Mouse (Mus musculus) left cerebral cortex, adult 18-20 months (tissue): ENCODE data around the gene Gm28053. TPM values are rescaled to one million over a fixed set of nuclear protein-coding genes. Genes with fewer than 3 reads are reported as not detected.

Source experiments
- DNase-seq, 2 experiments: peaks; one replicate each; pipeline ENCODE4 v3.0.0; 2021 to 2022; ENCODE audit warnings: low spot score in 2 of 2, mixed read lengths in 1 of 2
- total RNA-seq, 2 experiments: library from RNA; stranded (reverse); gene quantifications; 2 replicates each; pipeline ENCODE4 v1.2.3; 2021

The Gm28053 gene
- total RNA-seq, 2 experiments from 2014 or later, result 2.3 TPM; not detected in 1

DNA sequence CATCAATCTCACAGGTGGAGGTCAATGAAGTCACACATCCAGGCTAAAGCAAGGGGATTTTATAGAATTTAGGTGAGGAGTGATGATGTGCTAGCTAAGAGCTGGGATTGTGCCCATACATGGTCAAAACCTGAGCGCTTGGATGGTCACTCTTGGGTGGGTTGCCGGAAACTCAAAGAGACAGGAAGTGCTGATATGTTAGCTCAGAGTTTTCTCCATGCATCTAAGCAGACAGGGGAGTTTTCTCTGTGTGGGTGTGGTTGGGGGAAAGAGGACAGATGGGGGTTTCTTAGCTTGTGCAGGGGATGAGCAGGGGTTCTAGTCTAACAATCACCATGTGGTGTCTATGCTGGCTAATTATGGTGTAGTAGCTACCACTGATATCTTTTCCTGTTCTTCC lies 29.1 kb upstream of the Gm28053 start:
- DNase-seq, result no peak

DNA sequence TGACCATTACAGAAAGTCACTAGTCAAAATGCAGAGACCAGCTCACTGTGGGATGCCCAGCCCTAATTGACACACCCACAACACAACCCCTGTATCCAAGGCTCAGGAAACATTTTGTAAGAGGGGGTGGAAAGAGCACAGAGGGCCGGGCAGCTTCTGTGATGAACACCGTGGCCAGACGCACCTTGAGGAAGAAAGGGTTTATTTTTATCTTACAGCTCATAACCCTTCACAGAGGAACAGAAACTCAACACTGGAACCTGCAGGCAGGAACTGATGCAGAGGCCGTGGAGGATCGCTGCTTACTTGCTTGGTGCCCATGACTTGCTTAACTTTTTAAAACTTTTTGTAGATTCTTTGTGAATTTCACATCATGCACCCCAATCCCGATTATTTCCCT lies 25.4 kb upstream of the Gm28053 start:
- no peak for DNase-seq

DNA sequence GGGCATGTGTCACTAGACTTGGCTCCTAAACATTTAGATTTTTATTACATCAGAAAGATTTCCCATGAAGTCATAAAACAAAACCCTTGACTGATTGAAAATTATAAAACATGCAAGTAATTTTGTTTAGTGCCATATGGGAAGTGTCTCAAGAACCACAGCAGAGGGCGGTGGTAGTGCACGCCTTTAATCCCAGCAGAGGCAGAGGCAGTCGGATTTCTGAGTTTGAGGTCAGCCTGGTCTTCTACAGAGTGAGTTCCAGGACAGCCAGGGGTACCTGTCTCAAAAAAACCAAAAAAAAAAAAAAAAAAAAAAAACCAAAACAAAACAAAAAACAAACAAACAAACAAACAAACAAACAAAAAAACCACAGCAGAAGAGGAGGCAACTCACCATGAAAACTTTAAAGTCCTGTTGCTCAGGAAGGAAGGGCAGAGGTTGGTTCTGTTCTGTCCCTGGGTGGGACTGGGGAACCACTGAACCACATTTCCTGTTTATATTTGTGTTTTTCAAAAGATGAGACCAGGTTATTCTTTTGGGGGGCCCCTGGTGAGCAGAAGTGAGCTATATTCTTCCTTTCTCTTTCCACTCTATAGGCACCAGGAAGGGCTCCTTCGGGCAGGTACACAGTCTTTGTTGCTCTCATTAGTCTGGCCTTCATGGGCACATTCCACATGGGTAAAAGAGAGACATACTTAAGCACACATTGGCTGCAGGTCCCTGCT lies 21.4 kb upstream of the Gm28053 start:
- no peak for DNase-seq

DNA sequence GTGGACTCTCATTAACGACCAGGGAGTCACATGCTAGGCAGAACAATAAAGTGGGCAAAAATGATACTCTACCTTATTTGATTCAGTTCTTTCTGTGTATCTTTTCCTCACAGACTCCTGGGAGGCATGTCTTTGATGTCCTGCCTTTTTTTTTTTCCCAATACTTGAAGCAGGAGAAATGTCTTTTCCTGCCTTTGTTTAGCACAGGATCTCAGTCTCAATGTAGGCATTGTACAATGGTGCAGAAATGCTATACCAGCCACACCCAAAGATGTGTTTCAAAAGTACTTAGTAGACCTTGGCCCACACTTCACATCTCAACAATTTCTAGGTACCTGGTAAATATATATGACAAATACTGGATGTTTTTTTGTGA lies 20.9 kb upstream of the Gm28053 start:
- no peak for DNase-seq

DNA sequence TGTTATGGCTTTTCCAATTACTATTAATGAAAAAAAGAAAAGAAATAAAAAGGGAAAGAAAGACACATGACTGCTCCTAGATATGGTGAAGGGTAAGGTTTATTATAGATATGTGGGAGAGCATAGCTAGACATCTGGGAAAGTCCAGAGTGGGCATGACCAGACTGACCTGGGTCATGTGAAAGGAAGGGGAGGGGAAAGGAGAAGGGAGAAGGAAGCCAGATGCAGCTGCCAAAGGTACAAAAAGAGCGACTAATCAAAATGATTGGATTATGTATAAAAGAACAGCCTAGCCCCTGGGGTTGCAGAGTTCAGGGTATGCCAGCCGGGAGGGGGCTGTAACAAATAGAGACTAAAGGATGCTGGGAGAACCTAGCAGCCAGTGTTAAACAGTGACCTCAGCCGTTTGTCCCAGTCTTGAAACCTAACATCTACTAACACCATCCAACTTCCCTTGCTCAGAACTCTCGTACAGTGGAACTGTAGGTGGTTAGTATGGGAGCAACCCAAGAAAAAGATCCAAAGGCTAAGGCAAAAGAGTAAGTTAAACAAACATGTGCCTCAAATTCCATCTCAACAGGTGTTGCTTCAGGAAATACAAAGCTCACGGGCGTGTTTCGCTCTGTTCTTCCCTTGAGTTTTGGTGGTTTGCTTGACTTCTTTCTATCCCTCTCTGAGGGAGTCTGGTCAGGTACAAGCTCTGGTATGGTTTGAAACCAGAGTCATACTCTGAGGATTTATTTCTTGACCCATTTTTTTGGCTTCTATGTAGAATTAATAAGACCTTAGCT lies 20.1 kb upstream of the Gm28053 start:
- no peak for DNase-seq

DNA sequence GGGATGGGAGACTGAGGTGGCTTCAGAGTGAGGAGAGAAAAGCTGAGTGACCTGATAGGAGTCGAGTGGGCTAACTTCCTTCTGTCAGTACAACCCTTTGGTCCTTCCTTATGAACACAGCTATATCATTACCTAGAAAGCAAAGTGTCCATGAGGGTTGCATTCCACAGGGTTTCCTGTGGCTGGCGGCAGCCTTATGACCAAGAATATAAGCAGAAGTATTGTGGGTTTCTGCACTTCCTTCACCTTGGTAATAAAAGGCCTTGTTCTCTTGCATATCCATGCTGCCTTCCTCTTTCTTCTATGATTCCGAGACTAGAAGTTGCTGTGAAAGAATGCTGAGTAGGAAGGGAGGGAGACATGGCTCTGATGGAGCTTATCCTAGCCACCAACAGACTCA lies 19.5 kb upstream of the Gm28053 start:
- no peak for DNase-seq

DNA sequence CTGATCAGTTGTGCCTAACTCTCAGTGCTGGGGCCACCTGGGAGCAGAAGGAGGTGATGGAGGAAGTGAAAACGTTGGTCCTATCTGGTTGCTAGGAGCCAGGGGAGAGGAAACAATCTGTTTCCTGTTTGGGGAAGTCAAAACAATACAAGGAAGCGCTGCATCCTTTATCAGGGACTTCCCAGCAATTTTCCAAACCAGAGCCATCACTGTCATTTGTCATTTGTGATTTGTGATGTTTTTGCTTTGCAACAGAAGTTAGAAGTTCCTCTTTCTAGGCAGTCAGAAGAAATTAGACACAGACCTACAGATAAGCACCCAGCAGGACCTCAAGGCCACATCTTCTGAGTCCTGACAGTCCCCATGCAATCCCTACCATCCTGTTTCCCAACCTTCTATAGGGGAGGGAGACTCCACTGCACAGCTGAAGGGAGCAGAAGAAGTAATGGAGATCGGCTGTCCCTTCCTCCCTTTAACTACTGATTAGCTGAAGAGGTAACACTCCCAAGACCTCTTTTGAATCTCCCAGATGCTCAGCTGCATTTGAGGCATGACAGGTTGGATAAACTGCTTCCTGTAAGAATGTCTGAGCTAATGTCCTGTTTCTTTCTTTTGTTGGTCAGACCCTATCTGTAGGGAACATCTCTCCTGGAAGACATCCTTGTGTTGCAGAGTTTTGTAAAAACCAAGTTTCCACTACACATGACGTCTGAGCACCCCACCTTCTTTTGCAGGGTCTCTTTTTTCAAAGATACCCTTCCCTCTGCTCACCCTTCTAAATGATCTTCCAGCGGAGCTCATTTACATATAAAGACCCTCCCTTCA lies 17.9 kb upstream of the Gm28053 start:
- no peak for DNase-seq

DNA sequence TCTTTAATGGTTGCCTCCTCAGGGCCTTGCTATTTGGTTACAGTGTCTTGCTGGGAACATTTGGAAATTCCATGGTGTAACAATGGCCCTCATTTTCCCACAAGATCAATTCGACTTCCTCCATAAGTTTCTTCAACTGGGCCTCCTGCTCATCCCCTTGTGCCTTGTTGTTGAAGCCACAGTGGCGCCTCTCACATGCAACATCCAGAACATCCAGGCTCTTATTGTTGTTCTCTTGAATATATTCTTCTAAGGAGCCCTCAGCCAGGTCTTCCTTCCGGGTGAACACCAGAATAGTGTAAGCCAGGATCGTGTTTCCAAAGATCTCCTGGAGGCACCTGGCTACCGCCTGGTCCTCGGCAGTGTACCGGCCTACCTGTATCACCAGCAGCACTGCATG lies 16.3 kb upstream of the Gm28053 start:
- no peak for DNase-seq

DNA sequence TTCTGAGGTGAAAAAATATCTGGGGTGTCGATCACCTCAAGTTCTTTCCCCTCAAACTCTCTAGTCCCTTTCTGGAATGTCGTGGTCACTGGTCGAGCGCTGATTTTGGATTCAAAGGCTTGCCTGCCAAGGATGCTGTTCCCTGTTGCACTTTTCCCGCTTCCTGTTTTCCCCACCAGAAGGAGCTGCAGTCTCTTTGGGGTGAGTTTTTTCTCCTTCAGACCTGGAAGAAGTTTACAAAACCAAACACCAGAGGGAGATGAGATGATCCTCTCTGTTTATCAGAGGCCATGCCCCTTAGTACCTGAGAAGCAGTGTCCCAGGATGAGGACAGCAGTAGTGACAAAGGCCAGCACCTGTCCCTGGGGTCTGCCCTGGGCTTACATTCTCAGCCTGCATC lies 15.8 kb upstream of the Gm28053 start:
- DNase-seq, result no peak

DNA sequence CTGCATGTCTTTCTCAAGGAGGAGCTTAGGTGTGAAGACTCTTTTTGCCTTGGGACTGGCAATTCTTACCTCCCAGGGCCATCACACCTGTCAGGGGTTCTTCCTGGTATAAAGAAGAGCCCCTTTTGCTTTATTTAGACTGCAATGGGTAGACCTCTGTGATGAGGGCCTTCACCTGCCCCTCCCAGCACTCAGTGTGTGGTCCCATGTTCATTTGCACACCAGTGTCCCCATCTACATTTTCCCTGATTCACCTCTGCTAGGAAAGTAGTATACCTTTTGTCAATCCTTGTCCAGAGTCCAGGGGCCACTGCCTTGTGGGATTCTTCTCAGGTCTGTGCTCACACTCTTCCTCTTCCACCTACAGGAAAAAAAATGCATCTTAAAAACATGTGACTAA lies 14.3 kb upstream of the Gm28053 start:
- no peak for DNase-seq

DNA sequence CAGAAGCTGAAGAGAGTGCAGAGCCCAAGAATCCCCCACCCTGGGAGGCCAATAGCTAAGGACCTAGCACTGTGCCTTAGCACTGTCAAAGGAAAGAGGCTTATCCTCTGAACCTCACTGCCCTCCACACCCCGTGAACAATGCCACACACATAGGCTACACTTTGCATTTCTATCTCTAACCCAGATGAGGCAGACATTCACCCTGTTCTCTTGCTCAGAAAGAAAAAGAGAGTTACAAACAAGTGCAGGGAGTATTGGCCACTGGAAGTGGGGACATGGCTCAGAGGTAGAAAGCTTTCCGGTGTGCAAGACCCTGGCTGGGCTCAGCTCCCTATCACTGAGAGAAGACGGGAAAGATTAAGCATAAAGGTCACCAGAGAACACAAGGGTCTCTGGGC lies 12.3 kb upstream of the Gm28053 start:
- DNase-seq, result no peak

DNA sequence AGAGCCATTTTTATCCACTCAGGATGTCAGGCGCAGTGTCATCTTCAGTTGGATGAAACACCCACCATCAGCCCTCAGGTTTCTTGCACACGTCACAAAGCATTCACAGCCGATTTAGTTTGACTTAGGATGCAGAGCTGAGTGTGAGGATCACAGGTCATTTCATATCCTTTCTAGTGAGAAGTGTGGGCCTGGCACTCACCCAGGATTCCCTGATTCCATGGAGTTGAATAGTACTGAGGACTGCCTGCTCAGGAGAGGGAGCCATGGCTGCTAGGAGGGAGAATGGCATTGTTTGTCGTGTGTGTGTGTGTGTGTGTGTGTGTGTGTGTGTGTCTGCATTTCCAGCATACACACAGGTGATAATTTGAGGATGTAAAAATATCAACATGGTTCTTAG lies 1.9 kb downstream of the Gm28053 start:
- DNase-seq, result no peak

DNA sequence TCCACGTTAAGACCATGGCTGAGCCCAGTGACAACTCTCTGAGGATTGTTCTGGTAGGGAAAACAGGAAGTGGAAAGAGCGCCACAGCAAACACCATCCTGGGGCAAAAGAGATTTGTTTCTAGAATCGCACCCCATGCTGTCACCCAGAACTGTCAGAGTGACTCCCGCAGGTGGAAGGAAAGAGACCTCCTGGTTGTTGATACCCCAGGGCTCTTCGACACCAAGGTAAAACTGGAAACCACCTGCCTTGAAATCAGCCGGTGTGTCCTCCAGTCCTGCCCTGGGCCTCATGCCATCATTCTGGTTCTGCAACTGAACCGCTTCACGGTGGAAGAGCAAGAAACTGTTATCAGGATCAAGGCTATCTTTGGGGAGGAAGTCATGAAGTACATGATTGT lies 5.1 kb downstream of the Gm28053 start:
- DNase-seq, result no peak

DNA sequence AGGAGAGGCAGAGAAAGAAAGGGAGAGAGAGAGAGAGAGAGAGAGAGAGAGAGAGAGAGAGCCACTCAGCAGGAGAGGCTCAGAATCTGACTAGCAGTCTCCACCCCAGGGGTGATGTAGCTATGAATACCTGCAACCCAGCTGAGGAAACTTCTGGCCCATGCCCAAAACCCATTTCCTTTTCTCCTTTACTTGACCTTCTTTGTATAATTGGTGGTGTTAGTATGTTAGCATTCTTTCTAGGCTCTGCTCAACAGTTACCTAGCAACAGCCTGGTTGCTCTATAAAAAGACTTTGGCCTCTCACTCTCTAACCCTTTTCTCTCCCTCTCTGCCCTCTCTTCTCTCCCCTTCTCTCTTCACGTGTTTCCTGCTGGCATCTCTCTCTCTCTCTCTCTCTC lies 7.1 kb downstream of the Gm28053 start:
- no peak for DNase-seq

DNA sequence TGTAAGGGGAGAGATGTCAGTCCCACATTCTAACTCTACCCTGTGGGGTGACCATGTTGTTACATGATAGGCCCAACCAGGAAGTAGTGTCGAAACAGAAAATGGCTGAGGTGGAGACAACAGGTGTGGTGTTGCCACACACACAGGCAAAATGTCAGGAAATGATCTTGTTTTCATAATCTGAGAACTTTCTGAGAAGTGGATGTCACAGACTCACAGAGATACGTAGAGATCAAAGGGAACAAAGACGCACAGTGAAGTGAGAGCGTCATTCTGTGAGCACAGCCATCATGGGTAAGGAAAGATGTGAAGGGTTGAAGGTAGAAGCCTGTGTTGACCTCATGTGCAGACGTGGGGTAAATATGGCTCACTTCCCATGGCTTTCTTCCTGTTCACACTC lies 9.4 kb downstream of the Gm28053 start:
- DNase-seq, result no peak

DNA sequence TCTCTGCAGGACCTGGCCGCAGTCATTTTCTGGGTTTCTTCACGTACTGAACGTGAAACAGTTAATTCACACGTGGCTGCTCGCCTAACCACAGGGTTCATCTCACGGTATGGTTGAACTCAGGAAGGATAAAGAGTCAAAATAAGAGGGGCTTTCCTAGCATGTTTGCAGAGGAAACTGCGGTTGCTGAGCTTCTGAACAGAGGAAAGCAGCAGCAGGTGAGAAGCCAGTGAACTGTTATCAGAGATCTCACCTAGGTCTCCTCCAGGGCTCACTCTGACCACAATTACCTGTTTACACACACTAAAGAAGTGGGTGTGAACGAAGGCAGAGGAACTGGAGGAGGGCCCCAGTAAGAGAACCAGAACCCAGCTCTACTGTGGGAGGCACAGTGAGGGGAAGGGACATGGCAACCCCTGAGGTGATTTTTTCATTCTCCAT lies 14.5 kb downstream of the Gm28053 start:
- no peak for DNase-seq

DNA sequence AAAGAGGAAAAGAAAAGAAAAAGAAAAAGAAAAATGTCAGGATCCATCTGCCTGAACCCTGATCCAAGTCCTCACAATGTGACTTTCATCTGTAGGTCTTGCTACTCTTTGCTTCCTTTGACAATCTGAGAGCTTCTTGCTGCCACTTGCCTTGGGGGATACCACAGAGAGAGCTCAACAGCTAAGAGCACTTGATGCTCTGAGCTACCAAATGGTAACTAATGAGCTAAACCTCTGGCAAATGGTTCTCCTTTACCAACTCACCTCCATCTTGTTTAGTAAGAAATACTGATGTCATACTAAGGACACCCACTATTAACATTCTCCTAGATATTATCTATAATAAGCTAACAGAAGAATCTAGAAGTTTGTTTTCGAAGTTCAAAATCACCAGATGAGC lies 15.3 kb downstream of the Gm28053 start:
- no peak for DNase-seq

DNA sequence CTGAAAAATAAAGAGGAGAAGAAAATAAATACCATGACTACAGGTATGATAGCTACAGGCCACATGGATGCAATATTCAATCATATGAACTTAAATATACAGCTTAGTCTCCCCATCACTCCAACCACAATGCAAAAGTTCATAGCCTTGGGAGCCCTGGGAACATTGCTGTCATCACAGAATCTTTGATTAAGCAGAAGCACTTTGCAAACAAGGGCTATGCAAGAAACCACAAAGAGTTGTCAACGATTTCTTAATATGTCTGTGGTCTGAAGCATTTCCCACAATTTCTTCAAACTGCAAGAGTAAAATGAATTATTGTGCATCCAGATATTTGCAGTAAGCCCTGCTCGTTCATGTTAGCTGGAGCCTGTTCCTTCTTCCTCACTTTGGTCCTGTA lies 18.6 kb downstream of the Gm28053 start:
- DNase-seq, result no peak

DNA sequence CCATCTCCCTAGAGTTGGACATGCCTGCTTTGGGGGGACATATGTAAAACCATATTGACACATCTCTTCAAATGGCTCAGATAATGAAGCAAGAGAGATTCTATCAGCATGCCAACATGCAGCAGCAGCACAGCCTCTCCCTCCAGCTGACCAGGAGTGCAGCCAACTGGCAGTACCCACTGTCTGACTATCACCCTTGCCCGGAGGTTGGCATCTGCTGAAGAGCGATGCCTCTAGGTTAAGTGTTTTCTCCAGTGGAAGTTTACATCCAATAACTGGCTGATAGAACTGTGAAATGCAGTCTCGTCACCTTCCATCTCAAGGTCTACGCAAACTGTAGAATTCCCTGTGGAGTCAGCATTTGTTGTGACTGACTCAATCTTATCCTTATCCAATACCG lies 19.3 kb downstream of the Gm28053 start:
- DNase-seq, result no peak

DNA sequence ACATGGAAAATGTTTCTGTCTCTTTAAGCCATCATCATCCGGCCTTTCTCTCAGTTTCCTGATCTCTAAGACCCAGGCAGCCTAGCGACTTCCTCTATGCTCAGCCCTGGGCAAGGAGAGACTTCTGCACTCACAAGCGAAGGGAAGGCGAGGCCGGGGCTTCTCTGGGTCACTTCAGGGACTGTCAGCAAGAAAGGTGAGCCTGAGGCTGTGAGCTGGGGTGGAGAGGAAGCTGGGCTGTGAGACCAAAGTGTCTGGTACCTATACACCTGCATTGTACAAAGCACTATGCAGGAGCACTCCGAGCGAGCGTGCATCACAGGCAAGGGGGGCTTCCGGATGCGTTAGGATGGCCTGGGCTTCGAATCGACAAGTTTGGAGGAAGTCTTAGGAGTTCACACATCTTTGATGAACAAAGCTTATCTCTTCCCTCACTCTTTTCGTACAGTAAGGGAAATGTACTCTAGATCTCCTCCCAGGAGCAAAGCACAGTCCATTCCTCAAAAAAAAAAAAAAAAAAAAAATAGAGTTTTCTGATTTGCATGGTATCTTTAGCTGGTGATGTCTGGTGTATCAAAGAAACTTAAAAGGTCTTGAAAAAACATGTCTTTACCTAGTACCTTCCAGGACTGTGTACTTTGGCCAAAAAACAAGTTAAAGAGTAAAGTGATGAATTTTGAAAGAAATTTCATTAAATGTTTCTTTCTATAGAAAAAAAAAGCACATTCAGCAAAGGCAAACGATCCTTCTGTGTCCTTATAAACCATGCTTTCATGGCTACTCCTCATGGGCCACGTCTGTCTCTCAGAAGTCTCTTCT lies 20.8 kb downstream of the Gm28053 start, which contains the start of gene Gimap1:
Gene Gimap1, plus strand, starts transcription at position 94 of the 819 bp plus-strand sequence.
- DNase-seq, result no peak

DNA sequence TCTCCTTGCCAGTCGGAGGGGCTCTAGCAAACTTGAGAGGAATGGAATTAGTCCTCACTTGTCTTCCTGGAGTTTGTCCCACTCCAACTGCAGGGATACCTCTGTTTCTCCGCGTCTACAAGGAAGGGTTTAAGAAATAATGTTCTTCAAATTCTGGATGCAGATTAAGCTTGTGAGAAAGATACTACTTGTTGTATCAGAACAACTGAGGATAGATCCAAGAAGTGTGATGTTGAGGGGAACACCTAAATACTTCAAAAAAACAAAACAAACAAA lies 21.3 kb downstream of the Gm28053 start:
- DNase-seq, result no peak
